ENCODE assay signal across 8 mouse cellular contexts in the genomic region with DNA sequence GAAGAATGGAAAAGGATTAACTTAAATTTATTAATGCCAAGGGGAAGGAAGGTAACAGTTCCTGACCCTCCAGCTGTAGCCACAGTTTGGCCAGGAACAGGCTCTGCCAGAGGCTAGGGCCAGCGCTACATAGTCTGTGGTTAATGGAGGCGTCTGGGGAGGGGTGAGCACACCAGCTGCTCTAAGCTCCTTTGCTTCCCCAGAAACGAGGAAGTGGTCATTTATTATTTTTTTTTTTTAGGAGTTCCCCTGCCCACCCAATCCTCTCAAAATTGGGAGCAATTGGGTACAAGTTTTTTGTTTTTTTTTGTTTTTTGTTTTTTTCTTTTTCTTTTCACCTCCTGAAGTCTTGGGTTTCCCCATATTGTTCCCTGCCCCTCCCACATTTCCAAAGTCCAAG. TPM values are rescaled to one million over a fixed set of nuclear protein-coding genes. Genes with fewer than 3 reads are reported as not detected.
A peak's percentile ranks its signal among the peaks of the same experiment; 100 is the strongest.
DNase-seq lines count a peak whose midpoint lies in the region; TF ChIP-seq lines count a peak whose summit lies in the region.

No protein-coding gene starts in this region.

- in situ Hi-C loops in ES-E14 (cut with MboI; ENCODE audit: low sequenced_read_pairs in 2 of 2, unreplicated experiment in 2 of 2): no loop called here

- peaks cover 49% of the 10 kb centered on the region for H3K36me3 ChIP-seq in heart, embryonic 10.5 days
- peaks cover 12% of the 10 kb centered on the region for H3K36me3 ChIP-seq in ES-E14 (ENCODE audit: control insufficient read depth, insufficient read depth, low read length, poor library complexity, severe bottlenecking)
- peaks cover 63% of the 10 kb centered on the region for H3K36me3 ChIP-seq in hindbrain, embryonic 10.5 days
- H3K36me3 ChIP-seq in megakaryocyte, embryonic 14.5 days (replicated peaks; ENCODE audit: low read length): peaks cover 53% of the 10 kb centered on the region

- H3K4me1 ChIP-seq in heart, embryonic 10.5 days: peaks cover 7% of the 10 kb centered on the region; the same call in 1 of the 2 replicates
- peaks cover 6 to 8% of the 10 kb centered on the region in 2 experiments; a peak in 3 of 4 replicates for H3K4me1 ChIP-seq in ES-E14 (ENCODE audit: control insufficient read depth in 2 of 2, insufficient read depth in 2 of 2, low read length in 2 of 2, poor library complexity in 1 of 2)
- H3K4me1 ChIP-seq in hindbrain, embryonic 10.5 days (replicated peaks): peaks cover 27% of the 10 kb centered on the region
- H3K4me1 ChIP-seq in megakaryocyte, embryonic 14.5 days: peaks cover 35% of the 10 kb centered on the region

- peak overlapping the region; percentile 54; the same call in 1 of the 2 replicates for H3K9ac ChIP-seq in ES-E14 (ENCODE audit: insufficient read depth, low read depth, low read length, poor library complexity, severe bottlenecking)

- peak overlapping the region; percentile 100 for H3K4me3 ChIP-seq in heart, embryonic 10.5 days
- H3K4me3 ChIP-seq in ES-E14 (ENCODE audit: insufficient read depth in 1 of 2, low read depth in 1 of 2, low read length in 2 of 2, poor library complexity in 1 of 2, severe bottlenecking in 1 of 2): peak overlapping the region; percentile 35 to 96; a peak in 2 of 4 replicates
- peak overlapping the region; percentile 93 for H3K4me3 ChIP-seq in hindbrain, embryonic 10.5 days
- peak overlapping the region; percentile 92 for H3K4me3 ChIP-seq in megakaryocyte, embryonic 14.5 days (replicated peaks)

- no peaks in the 10 kb centered on the region for H3K27me3 ChIP-seq in heart, embryonic 10.5 days (ENCODE audit: insufficient read depth, poor library complexity, severe bottlenecking)
- H3K27me3 ChIP-seq in hindbrain, embryonic 10.5 days (ENCODE audit: insufficient read depth, poor library complexity, severe bottlenecking): no peaks in the 10 kb centered on the region
- no peaks in the 10 kb centered on the region for H3K27me3 ChIP-seq in megakaryocyte, embryonic 14.5 days (replicated peaks)

- intact Hi-C loops in left cerebral cortex, postnatal 25 days (cut with DNase I): loop anchor here (2.0 to 10.0 kb wide), 3 partner anchors 17 to 303 kb away; partner anchors contain the start of gene Slc39a2

- WGBS in heart, embryonic 10.5 days: 28% methylated on average over 3 of the region's 3 CpGs
- 29% methylated on average over 3 of the region's 3 CpGs for WGBS in hindbrain, embryonic 10.5 days

- DNase-seq in heart, embryonic 10.5 days (ENCODE audit: low spot score): no peak
- DNase-seq in heart, adult 11 months: no peak
- no peak for DNase-seq in ES-E14 (ENCODE audit: low read depth, low spot score)
- DNase-seq in hindbrain, embryonic 10.5 days (ENCODE audit: low spot score): peak; percentile 11
- no peak for DNase-seq in spleen, adult 18-20 months
- no peak for DNase-seq in right cerebral cortex, postnatal 14 days
- DNase-seq in left cerebral cortex, postnatal 25 days (ENCODE audit: low spot score in 2 of 2): no peak

- peak overlapping the region; percentile 99 for H3K27ac ChIP-seq in heart, embryonic 10.5 days
- H3K27ac ChIP-seq in ES-E14 (ENCODE audit: insufficient read depth, low read depth, low read length, poor library complexity, severe bottlenecking): peak overlapping the region; percentile 33; the same call in 1 of the 2 replicates
- peak overlapping the region; percentile 98; the same call in 1 of the 2 replicates for H3K27ac ChIP-seq in hindbrain, embryonic 10.5 days

- no peaks in the 10 kb centered on the region for H3K9me3 ChIP-seq in heart, embryonic 10.5 days
- H3K9me3 ChIP-seq in ES-E14 (ENCODE audit: control insufficient read depth, insufficient read depth, low read depth, low read length): no peaks in the 10 kb centered on the region
- no peaks in the 10 kb centered on the region for H3K9me3 ChIP-seq in hindbrain, embryonic 10.5 days
- H3K9me3 ChIP-seq in megakaryocyte, embryonic 14.5 days: no peaks in the 10 kb centered on the region

TF ChIP-seq in ES-E14, 5 proteins besides CTCF, POLR2A, EP300 and RAD21:
- TF ChIP-seq MAFK (IDR thresholded peaks at IDR 0.05; ENCODE audit: insufficient read depth, low read depth, low read length) (no peak), ZNF384 (IDR thresholded peaks at IDR 0.05; ENCODE audit: low read depth, low read length) (peak; percentile 72), HCFC1 (IDR thresholded peaks at IDR 0.05; ENCODE audit: borderline replicate concordance, insufficient read depth, low read length) (no peak), ZC3H11A (IDR thresholded peaks at IDR 0.05; ENCODE audit: borderline replicate concordance, low read depth, low read length) (no peak), CHD2 (IDR thresholded peaks at IDR 0.05; ENCODE audit: low read depth, low read length) (no peak)

RNA-seq across cellular contexts. Expression of gene Supt16, which starts 0.9 kb away (rescaled TPM):
- polyA plus RNA-seq in heart, embryonic 10.5 days (2016; fragmentation: Nextera tagmentation; extraction: Ambion mirVana): 40.6 and 45.2 TPM in 2 replicates
- 54.7 and 80.3 TPM in 2 replicates for total RNA-seq in ES-E14 (2012; rRNA removed)
- 60.2 and 82.3 TPM in 2 replicates for polyA plus RNA-seq in hindbrain, embryonic 10.5 days (2016; fragmentation: Nextera tagmentation; extraction: Ambion mirVana)
- polyA plus RNA-seq in megakaryocyte, embryonic 14.5 days (2012; ENCODE audit: insufficient read depth, low replicate concordance): 2.4 and 9.0 TPM in 2 replicates
- total RNA-seq in left cerebral cortex, postnatal 25 days (2021): 10 to 100 TPM; 50.5 to 52.0 TPM

RNA-seq across cellular contexts. Expression of gene Chd8, which starts 59.4 kb away (rescaled TPM):
- 32.6 and 34.0 TPM in 2 replicates for polyA plus RNA-seq in heart, embryonic 10.5 days (2016; fragmentation: Nextera tagmentation; extraction: Ambion mirVana)
- 45.1 and 82.1 TPM in 2 replicates for total RNA-seq in ES-E14 (2012; rRNA removed)
- 38.7 and 44.5 TPM in 2 replicates for polyA plus RNA-seq in hindbrain, embryonic 10.5 days (2016; fragmentation: Nextera tagmentation; extraction: Ambion mirVana)
- polyA plus RNA-seq in megakaryocyte, embryonic 14.5 days (2012; ENCODE audit: insufficient read depth, low replicate concordance): 5.5 and 6.5 TPM in 2 replicates
- total RNA-seq in left cerebral cortex, postnatal 25 days (2021): 100 to 1,000 TPM; 115 to 122 TPM

Comparison
In these comparisons a context has a peak if more than half of its experiments do, and no peak if none do; other contexts are left out.
1. H3K27ac ChIP-seq: peak in every context shown above with its lines; median percentile 99 in heart, embryonic 10.5 days; 98 in hindbrain, embryonic 10.5 days; 33 in ES-E14.